Mouse (Mus musculus): ENCODE measurements around the gene Haspin.
"Not testable (repeated sequence)": the region's sequence is repeated elsewhere in the genome, so short reads cannot be mapped to it uniquely, and the experiment has no call there.

Gene Haspin

DNA sequence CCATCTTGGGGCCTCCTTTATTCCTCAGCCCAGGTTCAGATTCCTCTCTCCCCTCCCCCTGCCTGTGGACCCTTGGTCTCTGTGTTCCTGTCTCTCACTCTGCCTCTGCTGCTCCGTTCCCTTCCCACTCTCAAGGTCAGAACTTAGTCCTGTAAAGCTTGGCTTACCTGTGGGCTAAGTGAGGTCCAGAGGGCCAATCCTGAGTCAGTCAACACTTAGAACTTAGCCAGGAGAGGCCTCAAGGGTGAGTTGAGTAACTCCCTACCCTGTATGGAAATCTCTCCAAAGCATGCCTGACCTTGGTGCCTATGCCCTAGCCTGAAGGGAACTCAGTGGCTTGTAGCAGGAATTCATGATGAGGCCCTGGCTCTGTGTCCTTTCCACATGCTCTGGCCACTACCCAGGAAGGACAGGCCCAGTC lies 6.2 kb upstream of the Haspin start:
- DNase-seq (ENCODE audit: low spot score) = peak; percentile 83

DNA sequence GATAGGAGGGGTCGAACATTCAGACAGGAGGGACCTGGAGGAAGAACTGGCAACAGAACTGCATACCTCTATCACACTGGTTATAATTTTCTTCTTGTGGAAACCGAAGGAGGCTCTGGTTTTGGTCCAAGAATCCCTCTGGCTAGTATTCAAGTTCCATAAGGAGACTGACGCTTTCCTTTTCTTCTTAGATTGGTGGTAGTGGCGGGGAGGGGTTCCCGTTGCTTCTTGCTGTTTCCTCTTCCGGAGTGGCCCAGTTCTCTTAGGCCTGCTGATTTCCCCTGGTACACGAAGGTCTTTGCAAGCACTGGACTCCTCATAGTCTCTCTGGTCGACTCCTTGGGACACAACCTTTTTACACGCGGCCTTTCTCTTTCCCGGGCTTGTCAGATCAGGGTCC lies 978 bp downstream of the Haspin start:
- DNase-seq (ENCODE audit: low spot score) = no peak

DNA sequence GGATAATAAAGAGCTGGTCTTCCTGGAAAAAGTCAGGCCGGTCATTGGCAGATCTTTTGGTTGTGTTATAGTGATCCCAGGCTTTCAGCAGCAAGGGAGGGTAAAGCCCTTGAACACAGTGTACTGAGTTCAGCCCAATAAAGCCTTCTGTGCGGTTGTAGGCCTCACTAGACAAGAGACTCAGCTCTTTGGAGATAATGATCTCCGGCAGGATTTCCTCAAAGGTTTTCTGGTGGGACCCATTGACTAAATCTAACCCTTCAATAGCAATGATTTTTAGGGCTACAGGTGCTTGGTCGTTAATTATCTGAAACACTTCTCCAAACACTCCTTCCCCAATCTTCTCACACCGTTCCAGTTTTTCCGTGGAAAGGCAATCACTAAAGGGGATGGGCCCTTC lies 1.5 kb downstream of the Haspin start:
- no peak for DNase-seq (ENCODE audit: low spot score)

DNA sequence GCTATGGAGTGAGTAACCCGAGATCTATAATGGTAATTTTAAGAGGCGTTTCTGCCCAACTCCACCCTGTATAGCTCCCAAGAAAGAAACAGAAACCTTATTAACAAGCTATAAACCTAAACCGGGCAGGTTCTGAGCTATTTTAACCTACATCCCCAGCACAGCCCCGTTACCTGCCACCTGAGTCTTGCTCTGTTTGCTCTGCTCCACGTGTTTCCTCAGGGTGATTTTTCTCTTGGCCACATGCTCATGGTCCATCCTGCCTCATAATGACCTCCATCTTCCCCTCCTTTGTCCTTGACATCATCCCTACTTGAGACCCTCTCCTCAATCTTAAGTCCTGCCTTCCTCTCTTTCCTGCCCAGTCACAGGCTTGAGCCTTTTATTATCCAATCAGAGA lies 3.9 kb downstream of the Haspin start:
- DNase-seq (ENCODE audit: low spot score) = no peak

DNA sequence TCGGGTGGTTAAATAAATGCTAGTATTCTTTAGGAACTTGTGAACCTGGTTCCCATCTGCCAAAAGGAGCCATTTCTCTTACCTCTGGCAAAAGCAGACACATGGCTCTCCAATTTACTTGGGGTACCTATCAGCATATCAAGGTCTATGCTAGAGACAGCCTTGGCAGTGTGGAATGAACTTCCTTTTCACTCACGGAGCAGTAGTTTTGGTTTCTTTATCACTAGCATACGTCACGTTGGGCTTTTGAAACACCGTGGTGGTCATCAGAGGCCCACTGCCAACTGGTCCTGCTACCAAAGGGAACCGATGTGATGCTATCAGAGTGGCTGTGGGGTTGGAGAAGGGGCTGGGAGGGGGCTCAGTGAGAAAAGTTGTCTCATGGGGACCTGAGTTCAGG lies 5.1 kb downstream of the Haspin start:
- DNase-seq (ENCODE audit: low spot score) = no peak

DNA sequence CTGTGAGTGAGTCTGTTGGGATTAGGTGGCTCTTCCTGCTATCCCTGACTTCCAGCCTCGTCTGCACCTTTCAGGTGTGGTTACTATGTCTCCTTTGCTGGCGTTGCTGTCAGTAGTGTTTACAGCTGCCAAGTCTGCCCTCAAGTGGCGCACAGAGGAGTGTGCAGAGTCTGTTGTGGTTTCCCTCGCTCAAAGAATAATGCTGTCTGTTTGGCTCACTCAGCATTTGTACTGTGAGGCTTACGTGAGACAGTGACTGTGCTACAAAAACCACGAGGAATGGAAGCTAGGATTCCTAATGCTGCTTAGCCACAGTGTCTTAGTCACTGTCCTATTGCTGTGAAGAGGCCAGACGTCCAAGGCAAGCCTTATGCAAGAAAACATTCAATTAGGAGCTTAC lies 7.1 kb downstream of the Haspin start:
- peak; percentile 37 for DNase-seq (ENCODE audit: low spot score)

DNA sequence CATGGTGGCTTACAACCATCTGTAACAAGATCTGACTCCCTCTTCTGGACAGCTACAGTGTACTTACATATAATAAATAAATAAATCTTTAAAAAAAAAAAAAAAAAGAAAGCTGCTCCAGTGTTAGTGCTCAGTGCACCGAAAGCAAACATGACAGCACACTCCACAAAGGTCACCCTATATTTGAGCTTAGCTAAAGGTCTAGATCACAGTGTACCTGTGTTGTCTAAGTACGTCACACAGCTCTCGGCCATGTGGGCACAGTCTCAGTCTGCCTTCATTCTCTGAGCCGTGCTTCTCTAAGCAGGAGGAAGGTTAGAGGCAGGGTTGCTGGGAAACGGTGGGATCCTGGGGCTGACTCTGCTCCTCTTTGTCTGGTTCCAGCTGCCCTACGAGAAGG lies 11.6 kb downstream of the Haspin start:
- no peak for DNase-seq (ENCODE audit: low spot score)

DNA sequence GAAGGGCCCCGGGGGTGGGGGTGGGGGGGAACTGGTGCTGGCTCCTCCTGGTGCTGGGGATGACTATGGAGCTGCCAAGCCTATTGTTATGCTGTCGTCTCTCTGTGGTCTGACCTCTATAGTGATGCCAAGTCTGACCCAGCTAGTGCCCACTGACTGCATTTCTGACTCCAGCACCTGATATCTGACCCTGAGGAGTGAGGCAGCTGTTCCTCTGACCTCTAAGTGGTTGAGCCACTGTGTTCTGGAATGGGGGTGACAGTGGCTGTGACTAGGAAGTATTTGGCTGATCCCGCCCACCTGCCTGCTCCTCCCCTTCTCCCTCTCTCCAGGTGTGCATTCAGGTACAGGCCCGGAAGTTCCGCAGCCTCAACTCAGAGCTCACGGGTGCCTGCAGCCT lies 26.7 kb downstream of the Haspin start:
- DNase-seq (ENCODE audit: low spot score) = no peak

DNA sequence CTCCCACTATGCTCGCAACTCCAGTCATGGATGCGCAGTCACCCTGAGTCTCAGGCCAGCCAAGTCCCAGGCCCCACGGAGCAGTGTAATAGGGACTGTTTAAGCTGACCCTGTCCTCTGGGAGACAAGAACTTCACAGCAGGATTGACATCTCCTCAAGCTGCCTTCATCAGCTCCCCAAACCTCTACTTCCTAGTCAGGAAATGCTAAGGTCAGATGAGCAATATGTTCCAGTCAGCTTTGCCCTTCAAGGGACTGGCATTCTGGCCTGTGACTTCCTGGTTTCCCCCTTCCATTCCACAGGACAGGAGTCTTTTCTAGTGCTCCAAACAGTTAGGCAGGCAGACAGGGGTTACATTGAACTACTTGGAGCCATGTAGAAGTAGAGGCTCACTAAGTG lies 28.2 kb downstream of the Haspin start:
- no peak for DNase-seq (ENCODE audit: low spot score)

DNA sequence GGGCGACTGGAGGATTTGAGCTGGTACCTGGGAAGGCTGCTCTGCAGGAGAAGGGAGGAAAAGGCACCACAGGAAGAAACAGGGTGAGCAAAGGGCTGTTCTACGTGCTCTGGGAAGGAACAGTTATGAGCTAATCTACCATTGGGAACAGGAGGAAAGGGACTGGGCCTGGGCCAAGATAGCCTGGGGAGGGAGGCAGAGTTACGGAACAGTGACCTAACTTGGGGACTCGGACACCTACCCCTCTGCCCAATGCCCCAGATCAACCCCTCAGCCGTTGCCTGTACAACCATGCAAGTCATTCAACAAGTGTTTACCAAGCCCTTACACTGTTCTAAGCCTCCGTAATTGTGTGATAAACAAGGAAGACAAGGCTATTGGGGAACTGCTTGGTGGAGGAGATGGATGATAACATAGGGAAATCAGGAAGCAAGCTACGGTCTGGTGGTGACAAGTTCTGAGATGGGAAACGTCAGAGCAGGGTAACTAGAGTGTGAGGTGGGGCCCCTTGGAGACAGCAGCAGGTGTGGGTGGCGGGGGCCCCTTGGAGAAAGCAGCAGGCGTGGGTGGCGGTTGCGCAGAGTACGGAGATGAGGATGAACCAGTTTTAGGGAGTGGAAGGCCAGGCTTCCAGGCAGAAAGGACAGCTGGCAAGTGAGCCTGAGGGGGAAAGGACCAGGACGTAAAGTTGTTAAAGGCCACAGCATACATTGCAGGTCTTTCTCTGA lies 29.0 kb downstream of the Haspin start:
- DNase-seq (ENCODE audit: low spot score) = no peak

DNA sequence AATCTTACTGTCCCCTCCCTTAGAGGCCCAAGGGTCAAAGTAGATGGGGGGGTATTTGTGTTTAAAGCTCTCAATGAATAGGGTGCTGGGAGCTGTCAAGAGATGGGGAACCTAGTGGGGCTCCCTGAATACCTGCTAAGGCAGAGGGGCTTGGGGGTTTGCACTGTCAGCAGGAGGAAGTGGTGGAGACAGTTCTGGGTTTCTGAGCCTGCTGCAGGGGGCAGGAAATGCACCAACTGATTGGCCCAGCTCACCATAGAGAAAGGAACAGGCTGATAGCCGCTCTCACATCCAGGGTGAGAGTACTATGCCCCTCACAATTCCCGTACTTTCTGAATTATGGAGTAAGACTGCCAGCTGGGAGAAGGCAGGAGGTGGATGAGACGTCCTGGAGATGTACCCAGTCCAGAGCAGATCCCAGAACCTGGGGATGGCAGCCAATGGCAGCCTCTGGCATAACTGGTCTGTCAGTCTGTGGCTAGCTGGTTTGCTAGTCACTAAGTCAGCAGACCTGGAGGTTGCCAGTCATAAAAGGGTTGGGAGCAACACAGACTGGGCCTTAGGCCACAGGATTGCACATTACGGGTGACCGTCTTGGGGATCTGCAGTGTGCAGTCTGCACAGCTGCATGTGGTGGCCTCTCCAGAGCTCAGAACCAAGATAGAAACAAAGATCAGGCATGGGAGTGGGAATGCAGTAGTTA lies 29.7 kb downstream of the Haspin start:
- DNase-seq (ENCODE audit: low spot score) = no peak

DNA sequence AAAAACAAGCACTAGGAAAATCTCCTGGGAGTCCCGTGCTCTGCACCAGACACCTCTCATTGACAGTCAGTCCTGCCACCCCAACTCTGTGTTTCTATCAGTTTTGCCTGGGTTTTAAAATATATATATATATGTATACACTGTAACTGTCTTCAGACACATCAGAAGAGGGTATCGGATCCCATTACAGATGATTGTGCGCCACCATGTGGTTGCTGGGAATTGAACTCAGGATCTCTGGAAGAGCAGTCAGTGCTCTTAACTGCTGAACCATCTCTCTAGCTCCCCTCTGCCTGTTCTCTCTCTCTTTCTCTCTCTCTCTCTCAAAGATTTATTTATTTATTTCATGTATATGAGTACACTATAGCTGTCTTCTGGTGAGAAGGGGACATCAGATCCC lies 30.7 kb downstream of the Haspin start:
- DNase-seq (ENCODE audit: low spot score) = not testable (repeated sequence)

DNA sequence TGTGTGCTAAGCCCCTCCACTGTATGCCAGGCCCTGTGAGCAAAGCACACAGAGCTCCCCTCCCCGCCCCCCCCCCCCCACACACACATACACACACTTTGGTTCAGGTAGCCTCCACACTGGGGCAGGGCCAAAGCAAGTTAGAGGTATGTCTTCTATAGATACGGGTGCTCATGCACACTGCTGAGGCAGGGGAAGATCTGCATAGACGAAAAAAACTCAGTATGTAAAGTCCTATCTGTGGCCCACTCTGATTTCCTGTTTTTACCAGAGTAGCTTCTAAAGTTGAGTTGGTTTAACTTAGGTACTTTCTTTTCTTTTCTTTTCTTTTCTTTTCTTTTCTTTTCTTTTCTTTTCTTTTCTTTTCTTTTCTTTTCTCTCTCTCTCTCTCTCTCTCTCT lies 32.8 kb downstream of the Haspin start:
- DNase-seq (ENCODE audit: low spot score) = no peak

DNA sequence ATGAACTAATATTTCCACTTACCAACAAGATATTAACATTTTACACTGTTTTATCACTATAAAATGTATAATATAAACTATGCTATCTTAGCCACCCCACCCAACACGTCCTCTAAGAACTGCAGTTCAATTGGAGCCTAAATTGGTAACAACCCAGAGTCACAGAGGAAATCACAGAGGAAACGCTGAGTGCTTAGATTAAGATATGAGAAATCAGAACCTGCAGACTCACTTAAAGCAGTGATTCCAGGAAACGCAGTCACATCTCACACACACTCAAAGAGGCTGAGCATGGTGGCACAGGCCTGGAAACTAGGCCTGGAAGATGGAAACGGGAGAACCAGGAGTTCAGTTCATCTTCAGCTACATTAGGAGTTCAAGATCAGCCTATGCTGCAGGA lies 36.8 kb downstream of the Haspin start:
- DNase-seq (ENCODE audit: low spot score) = no peak

DNA sequence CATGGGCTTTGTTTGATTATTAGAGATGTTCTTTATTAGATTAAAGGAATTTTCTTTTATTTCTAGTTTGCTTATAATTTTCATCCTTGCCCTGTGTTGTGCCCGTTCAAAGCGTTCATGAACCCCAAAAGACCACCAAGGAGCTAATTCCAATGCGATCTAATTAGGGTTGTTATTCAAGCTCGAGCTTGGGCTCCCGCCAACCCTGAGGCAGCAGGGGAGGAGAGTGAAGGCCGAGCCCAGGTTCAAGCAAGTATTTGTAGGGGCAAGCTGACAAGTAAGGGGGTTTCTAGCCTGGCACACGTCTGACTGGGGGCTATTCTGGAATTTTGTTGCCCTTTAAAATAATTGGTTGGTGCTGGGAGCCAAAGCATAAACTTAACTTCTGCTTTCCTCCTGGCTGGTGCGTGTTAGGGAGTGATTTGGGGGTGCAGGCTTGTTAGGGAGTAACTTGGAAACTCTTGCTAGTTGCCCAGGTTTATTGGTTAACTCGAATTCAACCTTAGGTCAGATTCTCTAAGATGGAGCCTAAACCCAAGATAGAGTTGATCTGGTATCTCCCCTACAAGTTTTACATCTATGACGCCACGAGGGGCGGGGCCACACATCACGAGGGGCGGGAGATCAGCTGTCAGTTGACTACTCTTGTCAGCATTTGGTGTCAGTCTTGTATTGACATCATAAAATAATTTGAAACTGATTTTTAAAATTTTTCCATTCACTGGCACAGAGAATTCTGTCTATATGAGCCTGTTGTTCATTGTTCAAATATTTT lies 37.9 kb downstream of the Haspin start:
- no peak for DNase-seq (ENCODE audit: low spot score)

DNA sequence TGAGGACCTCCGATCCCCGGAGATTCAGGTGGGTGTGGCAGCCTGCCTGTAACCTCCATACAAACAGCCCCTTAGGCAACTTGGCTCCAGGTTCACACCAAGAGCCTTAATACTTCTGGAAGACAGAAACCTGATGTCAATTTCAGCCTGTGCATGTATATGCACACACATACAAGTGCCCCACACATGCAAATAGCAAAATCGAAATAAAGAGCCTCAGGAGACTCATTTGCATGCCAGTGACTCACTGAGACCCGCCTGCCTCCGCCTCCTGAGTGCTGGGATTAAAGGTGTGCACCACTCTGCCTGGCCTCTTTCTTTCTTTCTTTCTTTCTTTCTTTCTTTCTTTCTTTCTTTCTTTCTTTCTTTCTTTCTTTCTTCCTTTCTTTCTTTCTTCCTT lies 39.2 kb downstream of the Haspin start:
- DNase-seq (ENCODE audit: low spot score) = no peak

DNA sequence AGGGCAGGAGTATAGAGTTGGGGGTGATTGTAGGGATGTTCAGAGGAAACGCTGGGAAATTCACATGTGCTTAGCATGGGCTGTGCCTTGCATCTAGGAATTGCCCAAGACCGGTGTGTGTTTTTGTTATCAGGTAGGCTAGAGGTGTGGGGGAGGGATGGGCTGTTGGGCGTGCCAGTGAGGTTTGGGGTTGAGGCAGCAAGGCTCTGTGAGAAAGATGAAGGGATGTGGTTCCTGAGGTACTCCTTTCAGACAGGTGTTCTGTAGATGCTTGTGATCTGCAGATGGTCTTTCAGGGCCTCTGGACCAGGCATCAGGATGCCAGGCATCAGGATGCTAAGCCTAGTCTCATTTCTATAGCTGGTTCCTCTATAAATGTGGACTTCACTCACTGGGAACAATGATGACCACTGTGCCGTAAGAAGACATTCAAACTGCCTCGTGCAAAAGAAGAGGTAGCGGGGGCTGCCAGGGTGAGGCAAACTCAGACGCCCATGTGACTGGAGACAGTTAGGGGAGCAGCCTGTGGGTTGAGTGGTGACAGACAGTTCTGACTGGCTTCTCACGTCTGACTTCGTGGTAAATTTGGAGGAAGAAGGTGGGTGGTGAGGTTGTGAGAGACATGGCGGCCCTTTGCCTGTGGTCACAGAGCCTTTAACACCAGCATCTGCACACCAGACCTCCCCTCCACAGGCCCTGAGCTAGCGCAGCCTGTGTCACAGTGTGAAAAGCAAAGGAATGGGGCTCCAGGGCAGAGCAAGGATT lies 43.7 kb downstream of the Haspin start:
- DNase-seq (ENCODE audit: low spot score) = no peak

DNA sequence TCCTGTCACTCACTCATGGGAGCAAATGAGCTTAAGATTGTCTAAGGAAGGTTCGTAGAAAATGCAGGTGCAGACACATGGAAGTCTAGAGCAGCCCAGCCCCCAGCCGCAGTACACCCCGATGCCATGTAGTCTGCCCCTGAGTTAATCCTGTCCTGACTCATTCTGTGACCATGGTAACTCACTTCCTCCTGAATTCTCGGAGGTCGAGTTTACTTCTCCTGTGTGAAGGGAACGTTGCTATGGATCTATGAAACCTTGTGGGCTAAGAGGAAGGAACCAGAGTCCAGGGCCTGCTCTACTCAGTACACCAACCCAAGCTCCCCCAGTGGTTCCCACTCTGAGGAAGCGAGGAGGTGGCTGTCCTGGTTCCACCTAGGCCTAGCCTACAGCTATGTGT lies 45.2 kb downstream of the Haspin start:
- peak; percentile 32 for DNase-seq (ENCODE audit: low spot score)

DNA sequence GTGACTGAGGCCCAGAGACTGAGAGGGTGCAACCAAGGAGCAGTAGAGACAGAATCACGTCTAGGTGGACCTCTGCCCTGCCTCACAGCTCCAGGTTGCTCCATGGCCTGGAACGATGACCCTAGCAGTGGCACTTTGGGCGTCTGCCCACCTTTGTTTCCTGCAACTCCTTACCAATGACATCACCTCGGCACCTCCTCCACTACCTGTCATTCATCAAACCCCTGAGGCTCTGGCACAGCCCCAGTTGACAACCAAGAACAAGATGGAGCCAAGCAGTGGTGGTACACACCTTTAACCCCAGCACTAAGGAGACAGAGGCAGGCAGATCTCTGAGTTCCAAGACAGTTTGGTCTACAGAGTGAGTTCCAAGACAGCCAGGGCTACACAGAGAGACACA lies 46.0 kb downstream of the Haspin start:
- no peak for DNase-seq (ENCODE audit: low spot score)

DNA sequence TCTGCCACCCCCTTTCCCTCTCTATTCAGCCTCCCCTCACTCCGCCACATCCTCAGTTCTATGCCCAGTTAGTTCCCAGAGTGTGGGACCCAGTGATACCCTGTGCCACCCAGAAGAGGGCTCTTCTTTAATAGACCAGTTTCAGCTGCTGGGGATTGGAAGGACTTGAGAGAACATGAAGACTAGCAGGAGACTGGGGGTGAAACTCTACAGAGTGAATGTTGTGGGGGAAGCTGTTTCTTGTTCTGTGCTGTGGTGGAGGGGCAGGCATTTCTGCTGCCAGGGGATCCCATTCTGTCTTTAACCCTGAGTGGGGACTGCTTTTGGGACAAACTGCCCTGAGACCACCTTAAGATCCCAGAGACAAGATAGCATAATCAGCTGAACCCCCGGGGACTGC lies 47.3 kb downstream of the Haspin start:
- DNase-seq (ENCODE audit: low spot score) = no peak

DNA sequence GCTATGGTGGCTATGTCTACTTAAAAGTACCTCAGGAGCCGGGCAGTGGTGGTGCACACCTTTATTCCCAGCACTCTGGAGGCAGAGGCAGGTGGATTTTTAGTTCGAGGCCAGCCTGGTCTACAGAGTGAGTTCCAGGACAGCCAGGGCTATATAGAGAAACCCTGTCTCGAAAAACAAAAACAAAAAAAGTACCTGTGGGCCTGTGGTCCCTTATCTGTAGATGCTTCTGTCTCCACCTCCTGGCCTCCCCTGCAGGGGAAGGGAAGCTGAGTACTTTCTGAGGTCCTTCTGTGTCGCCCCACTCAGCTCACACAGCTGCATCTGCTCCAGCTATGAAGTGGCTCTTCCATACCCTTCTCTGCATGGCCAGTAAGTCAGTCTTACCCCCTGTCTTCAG lies 47.8 kb downstream of the Haspin start, which contains the start of gene Itgae:
Gene Itgae, plus strand, starts transcription at position 301 of the 400 bp plus-strand sequence.
- DNase-seq (ENCODE audit: low spot score) = no peak

Measured in lung, postnatal 25 days (tissue).